Mouse (Mus musculus) cerebellum, adult 2 months (tissue): Measurements from ENCODE around the gene Cited2.

Source experiments
- CTCF ChIP-seq: fragments of 200-500 bp; IDR thresholded peaks from 2 replicates; pipeline ENCODE4 v1.5.1; 2011; ENCODE audit warnings: low read depth, mild to moderate bottlenecking, control low read depth, low read length, moderate library complexity, borderline replicate concordance; ENCODE audit not compliant: insufficient read depth
- POLR2A ChIP-seq: fragments of 200-500 bp; IDR thresholded peaks from 2 replicates; pipeline ENCODE4 v1.6.1; 2011; ENCODE audit warnings: low read length, control low read depth, borderline replicate concordance; ENCODE audit not compliant: insufficient read depth

DNA sequence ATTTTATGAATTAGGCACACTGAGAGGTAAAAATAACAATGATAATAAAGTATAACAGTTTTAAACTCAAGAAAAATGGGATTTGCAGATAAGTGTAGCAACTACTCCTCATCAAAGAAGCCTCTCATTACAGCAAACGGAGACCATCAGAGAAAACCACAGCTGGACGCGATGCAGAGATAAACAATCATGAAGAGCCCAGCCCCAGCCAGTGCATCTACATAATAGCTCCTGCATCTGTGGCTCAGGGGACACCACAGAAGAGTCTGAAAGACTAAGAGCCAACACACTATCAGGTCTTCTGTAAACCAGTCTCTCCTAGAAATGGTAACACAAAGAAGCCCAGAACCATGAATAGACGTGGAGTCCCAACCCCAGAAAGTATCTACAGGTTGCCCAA is 45.7 kb upstream of the Cited2 start:
- TF ChIP-seq POLR2A = no peak
- no peak for TF ChIP-seq CTCF
